Mouse (Mus musculus): ENCODE data around the gene Phldb2. TPM values are rescaled to one million over a fixed set of nuclear protein-coding genes. Genes with fewer than 3 reads are reported as not detected.

Phldb2 gene
- polyA plus RNA-seq, 1 experiment from 2014 or later, result 24.3 TPM

GRCm38 (mm10) chr16:45767434-45767833, 186.0 kb downstream of the Phldb2 start:
- H3K9ac ChIP-seq (ENCODE audit: low read depth, low read length), result no peak overlapping the region
- no peak overlapping the region for H3K4me2 ChIP-seq
- H3K4me1 ChIP-seq (replicated peaks; ENCODE audit: control insufficient read depth, insufficient read depth, low read length), result no peaks in the 10 kb centered on the region
- no peaks in the 10 kb centered on the region for H3K9me3 ChIP-seq (ENCODE audit: control insufficient read depth, low read length)
- peaks cover 3% of the 10 kb centered on the region; the same call in 1 of the 2 replicates for H3K36me3 ChIP-seq (ENCODE audit: control insufficient read depth, insufficient read depth, low read length)
- no peak for DNase-seq (ENCODE audit: low spot score)
- WGBS, result 77% methylated on average over 4 of the region's 4 CpGs
- H3K4me3 ChIP-seq (ENCODE audit: low read depth, low read length), result no peak overlapping the region
- no peaks in the 10 kb centered on the region for H3K27me3 ChIP-seq (replicated peaks; ENCODE audit: control insufficient read depth, insufficient read depth, low read length)
- no peak for ATAC-seq (replicated peaks; ENCODE audit: low FRiP score)
- no peak overlapping the region for H3K27ac ChIP-seq (ENCODE audit: low read depth, low read length)

GRCm38 (mm10) chr16:45765801-45766494, 187.4 kb downstream of the Phldb2 start:
- Histone ChIP-seq H3K27ac (ENCODE audit: low read depth, low read length) (no peak overlapping the region), H3K4me3 (ENCODE audit: low read depth, low read length) (no peak overlapping the region), H3K27me3 (replicated peaks; ENCODE audit: control insufficient read depth, insufficient read depth, low read length) (no peaks in the 10 kb centered on the region), H3K9ac (ENCODE audit: low read depth, low read length) (no peak overlapping the region), H3K36me3 (ENCODE audit: control insufficient read depth, insufficient read depth, low read length) (no peaks in the 10 kb centered on the region; the same call in 1 of the 2 replicates), H3K4me2 (no peak overlapping the region), H3K9me3 (ENCODE audit: control insufficient read depth, low read length) (no peaks in the 10 kb centered on the region), H3K4me1 (replicated peaks; ENCODE audit: control insufficient read depth, insufficient read depth, low read length) (no peaks in the 10 kb centered on the region)
- DNase-seq (ENCODE audit: low spot score) (no peak), ATAC-seq (replicated peaks; ENCODE audit: low FRiP score) (no peak)
- 78% methylated on average over 7 of the region's 7 CpGs for WGBS

GRCm38 (mm10) chr16:45765102-45765501, 188.3 kb downstream of the Phldb2 start:
- Histone ChIP-seq H3K9ac (ENCODE audit: low read depth, low read length) (no peak overlapping the region), H3K4me2 (no peak overlapping the region), H3K27ac (ENCODE audit: low read depth, low read length) (no peak overlapping the region), H3K4me1 (replicated peaks; ENCODE audit: control insufficient read depth, insufficient read depth, low read length) (no peaks in the 10 kb centered on the region), H3K36me3 (ENCODE audit: control insufficient read depth, insufficient read depth, low read length) (no peaks in the 10 kb centered on the region; the same call in 1 of the 2 replicates), H3K4me3 (ENCODE audit: low read depth, low read length) (no peak overlapping the region), H3K9me3 (ENCODE audit: control insufficient read depth, low read length) (no peaks in the 10 kb centered on the region), H3K27me3 (replicated peaks; ENCODE audit: control insufficient read depth, insufficient read depth, low read length) (no peaks in the 10 kb centered on the region)
- ATAC-seq (replicated peaks; ENCODE audit: low FRiP score), result no peak
- 82% methylated on average over 3 of the region's 3 CpGs for WGBS
- no peak for DNase-seq (ENCODE audit: low spot score)

- DNase-seq (ENCODE audit: low spot score), result no peak
- no peak for ATAC-seq (replicated peaks; ENCODE audit: low FRiP score)
- H3K27me3 ChIP-seq (replicated peaks; ENCODE audit: control insufficient read depth, insufficient read depth, low read length), result no peaks in the 10 kb centered on the region
- WGBS, result 76% methylated on average over 13 of the region's 13 CpGs
- no peak overlapping the region for H3K27ac ChIP-seq (ENCODE audit: low read depth, low read length)
- H3K4me3 ChIP-seq (ENCODE audit: low read depth, low read length), result no peak overlapping the region
- no peaks in the 10 kb centered on the region for H3K4me1 ChIP-seq (replicated peaks; ENCODE audit: control insufficient read depth, insufficient read depth, low read length)
- no peak overlapping the region for H3K9ac ChIP-seq (ENCODE audit: low read depth, low read length)
- no peak overlapping the region for H3K4me2 ChIP-seq
- no peaks in the 10 kb centered on the region for H3K9me3 ChIP-seq (ENCODE audit: control insufficient read depth, low read length)
- H3K36me3 ChIP-seq (ENCODE audit: control insufficient read depth, insufficient read depth, low read length), result no peaks in the 10 kb centered on the region
Measured at GRCm38 (mm10) chr16:45762859-45763505, 190.4 kb downstream of the Phldb2 start.

GRCm38 (mm10) chr16:45761425-45761824, 192.0 kb downstream of the Phldb2 start:
- H3K9me3 ChIP-seq (ENCODE audit: control insufficient read depth, low read length), result no peaks in the 10 kb centered on the region
- no peak overlapping the region for H3K9ac ChIP-seq (ENCODE audit: low read depth, low read length)
- H3K4me2 ChIP-seq, result no peak overlapping the region
- no peak for DNase-seq (ENCODE audit: low spot score)
- WGBS, result 66% methylated on average over 1 of the region's 1 CpGs
- no peaks in the 10 kb centered on the region for H3K27me3 ChIP-seq (replicated peaks; ENCODE audit: control insufficient read depth, insufficient read depth, low read length)
- H3K36me3 ChIP-seq (ENCODE audit: control insufficient read depth, insufficient read depth, low read length), result 0 out of 2 replicates have a peak, but pooled peaks cover 2% of the 10 kb centered on the region
- no peaks in the 10 kb centered on the region for H3K4me1 ChIP-seq (replicated peaks; ENCODE audit: control insufficient read depth, insufficient read depth, low read length)
- H3K4me3 ChIP-seq (ENCODE audit: low read depth, low read length), result no peak overlapping the region
- H3K27ac ChIP-seq (ENCODE audit: low read depth, low read length), result no peak overlapping the region
- ATAC-seq (replicated peaks; ENCODE audit: low FRiP score), result no peak

- DNase-seq (ENCODE audit: low spot score), result no peak
- ATAC-seq (replicated peaks; ENCODE audit: low FRiP score), result no peak
- Histone ChIP-seq H3K4me3 (ENCODE audit: low read depth, low read length) (no peak overlapping the region), H3K4me2 (no peak overlapping the region), H3K36me3 (ENCODE audit: control insufficient read depth, insufficient read depth, low read length) (0 out of 2 replicates have a peak, but pooled peaks cover 2% of the 10 kb centered on the region), H3K9ac (ENCODE audit: low read depth, low read length) (no peak overlapping the region), H3K27ac (ENCODE audit: low read depth, low read length) (no peak overlapping the region), H3K9me3 (ENCODE audit: control insufficient read depth, low read length) (no peaks in the 10 kb centered on the region), H3K4me1 (replicated peaks; ENCODE audit: control insufficient read depth, insufficient read depth, low read length) (no peaks in the 10 kb centered on the region), H3K27me3 (replicated peaks; ENCODE audit: control insufficient read depth, insufficient read depth, low read length) (no peaks in the 10 kb centered on the region)
- WGBS, result 81% methylated on average over 9 of the region's 9 CpGs
Measured at GRCm38 (mm10) chr16:45758726-45759269, 194.6 kb downstream of the Phldb2 start.

GRCm38 (mm10) chr16:45757421-45758078, 195.8 kb downstream of the Phldb2 start:
- ATAC-seq (replicated peaks; ENCODE audit: low FRiP score), result peak; percentile 34; the same call in 1 of the 2 replicates

GRCm38 (mm10) chr16:45756855-45757254, 196.5 kb downstream of the Phldb2 start:
- Histone ChIP-seq H3K36me3 (ENCODE audit: control insufficient read depth, insufficient read depth, low read length) (0 out of 2 replicates have a peak, but pooled peaks cover 2% of the 10 kb centered on the region), H3K9ac (ENCODE audit: low read depth, low read length) (no peak overlapping the region), H3K27ac (ENCODE audit: low read depth, low read length) (no peak overlapping the region), H3K4me3 (ENCODE audit: low read depth, low read length) (no peak overlapping the region), H3K27me3 (replicated peaks; ENCODE audit: control insufficient read depth, insufficient read depth, low read length) (no peaks in the 10 kb centered on the region), H3K4me1 (replicated peaks; ENCODE audit: control insufficient read depth, insufficient read depth, low read length) (no peaks in the 10 kb centered on the region), H3K4me2 (no peak overlapping the region), H3K9me3 (ENCODE audit: control insufficient read depth, low read length) (no peaks in the 10 kb centered on the region)
- 31% methylated on average over 9 of the region's 9 CpGs for WGBS
- DNase-seq (ENCODE audit: low spot score) (no peak), ATAC-seq (replicated peaks; ENCODE audit: low FRiP score) (peak; percentile 58; the same call in 1 of the 2 replicates)

More at GRCm38 (mm10) chr16:45757421-45758078, 195.8 kb downstream of the Phldb2 start:
- Histone ChIP-seq H3K4me1 (replicated peaks; ENCODE audit: control insufficient read depth, insufficient read depth, low read length) (no peaks in the 10 kb centered on the region), H3K27me3 (replicated peaks; ENCODE audit: control insufficient read depth, insufficient read depth, low read length) (no peaks in the 10 kb centered on the region), H3K27ac (ENCODE audit: low read depth, low read length) (no peak overlapping the region), H3K9me3 (ENCODE audit: control insufficient read depth, low read length) (no peaks in the 10 kb centered on the region), H3K9ac (ENCODE audit: low read depth, low read length) (no peak overlapping the region), H3K36me3 (ENCODE audit: control insufficient read depth, insufficient read depth, low read length) (0 out of 2 replicates have a peak, but pooled peaks cover 2% of the 10 kb centered on the region), H3K4me2 (no peak overlapping the region), H3K4me3 (ENCODE audit: low read depth, low read length) (no peak overlapping the region)
- no peak for DNase-seq (ENCODE audit: low spot score)
- WGBS, result 71% methylated on average over 12 of the region's 12 CpGs

Measured in liver, embryonic 11.5 days (tissue).